Mouse (Mus musculus) CH12.LX (cell line): Measurements from ENCODE around the gene 4930426L09Rik. TPM values are rescaled to one million over a fixed set of nuclear protein-coding genes. Genes with fewer than 3 reads are reported as not detected.

Experiments used
- DNase-seq: peaks from one replicate; pipeline ENCODE4 v3.0.0-alpha.2; 2013; ENCODE audit errors: extremely low read depth
- H3K27ac ChIP-seq: 2 replicates; pipeline ENCODE4 v1.5.1; 2012; ENCODE audit warnings: low read depth, mild to moderate bottlenecking, control low read depth, moderate library complexity; ENCODE audit not compliant: insufficient read depth
- H3K27me3 ChIP-seq: replicated peaks from 2 replicates; pipeline ENCODE3; 2012; ENCODE audit warnings: inconsistent platforms
- H3K36me3 ChIP-seq, 2 experiments: replicated peaks in 1 of 2; 2 replicates each; pipeline versions ENCODE3 to v1.6.1; 2012; ENCODE audit warnings: inconsistent platforms in 1 of 2, low read length in 1 of 2, mild to moderate bottlenecking in 1 of 2, mixed read lengths in 1 of 2, moderate library complexity in 1 of 2; ENCODE audit not compliant: control insufficient read depth in 1 of 2, insufficient read depth in 1 of 2
- H3K4me1 ChIP-seq, 2 experiments: 2 replicates each; pipeline ENCODE4 v1.6.1; 2012; ENCODE audit warnings: inconsistent platforms in 1 of 2, moderate library complexity in 1 of 2; ENCODE audit not compliant: insufficient read depth in 2 of 2, control insufficient read depth in 1 of 2
- H3K4me2 ChIP-seq: 2 replicates; pipeline ENCODE4 v1.6.1; 2012; ENCODE audit warnings: low read depth, mild to moderate bottlenecking, control low read depth; ENCODE audit not compliant: poor library complexity, insufficient read depth, severe bottlenecking
- H3K4me3 ChIP-seq, 3 experiments: fragments of 150-350 bp in 1 of 3; sonication (generic) in 1 of 3; replicated peaks in 1 of 3; 2 replicates each; pipeline versions ENCODE3 to v1.5.1; 2011 to 2012; ENCODE audit warnings: low read depth in 2 of 3, low read length in 2 of 3, mild to moderate bottlenecking in 2 of 3, moderate library complexity in 2 of 3, control low read depth in 1 of 3, improper control_type of control experiment in 1 of 3, inconsistent platforms in 1 of 3, mixed read lengths in 1 of 3; ENCODE audit not compliant: poor library complexity in 1 of 3
- H3K79me2 ChIP-seq: replicated peaks from 2 replicates; pipeline ENCODE4 v1.6.1; 2012; ENCODE audit warnings: mild to moderate bottlenecking, moderate library complexity; ENCODE audit not compliant: control insufficient read depth, poor library complexity, insufficient read depth, severe bottlenecking; ENCODE audit errors: extremely low read depth
- H3K9ac ChIP-seq: 2 replicates; pipeline ENCODE4 v1.6.1; 2012; ENCODE audit warnings: low read depth, mild to moderate bottlenecking, control low read depth, moderate library complexity; ENCODE audit not compliant: insufficient read depth
- H3K9me3 ChIP-seq: replicated peaks from 2 replicates; pipeline ENCODE3; 2012; ENCODE audit warnings: low read length, inconsistent platforms, mixed read lengths
- CHD1 ChIP-seq: IDR thresholded peaks from 2 replicates; pipeline ENCODE4 v1.6.1; 2012; ENCODE audit warnings: low read depth, low read length, improper control_type of control experiment, inconsistent platforms
- CHD2 ChIP-seq: IDR thresholded peaks from 2 replicates; pipeline ENCODE4 v1.6.1; 2011; ENCODE audit warnings: low read length, improper control_type of control experiment
- CTCF ChIP-seq, 2 experiments: IDR thresholded peaks in 1 of 2; conservative IDR thresholded peaks in 1 of 2; 2 replicates each; pipeline ENCODE4 v1.5.1; 2011 to 2012; ENCODE audit warnings: low read depth in 2 of 2, low read length in 2 of 2, improper control_type of control experiment in 1 of 2, inconsistent platforms in 1 of 2, mild to moderate bottlenecking in 1 of 2, moderate library complexity in 1 of 2
- ELF1 ChIP-seq: IDR thresholded peaks from 2 replicates; pipeline ENCODE4 v1.6.1; 2014; ENCODE audit warnings: low read depth, mild to moderate bottlenecking, inconsistent platforms, low read length, improper control_type of control experiment
- EP300 ChIP-seq: IDR thresholded peaks from 2 replicates; pipeline ENCODE4 v1.6.1; 2011; ENCODE audit warnings: low read length, improper control_type of control experiment
- ETS1 ChIP-seq: conservative IDR thresholded peaks from 2 replicates; pipeline ENCODE4 v1.6.1; 2012; ENCODE audit warnings: low read depth, mild to moderate bottlenecking, inconsistent platforms, low read length, improper control_type of control experiment, moderate library complexity
- GABPA ChIP-seq: IDR thresholded peaks from 2 replicates; pipeline ENCODE4 v1.6.1; 2012; ENCODE audit warnings: low read depth, low read length, improper control_type of control experiment, inconsistent platforms; ENCODE audit not compliant: insufficient replicate concordance
- JUN ChIP-seq: IDR thresholded peaks from 2 replicates; pipeline ENCODE4 v1.6.1; 2011; ENCODE audit warnings: low read depth, mild to moderate bottlenecking, low read length, improper control_type of control experiment, moderate library complexity; ENCODE audit not compliant: insufficient read depth
- JUND ChIP-seq: conservative IDR thresholded peaks from 2 replicates; pipeline ENCODE4 v1.6.1; 2011; ENCODE audit warnings: low read depth, low read length, improper control_type of control experiment
- KAT2A ChIP-seq: IDR thresholded peaks from 2 replicates; pipeline ENCODE4 v1.6.1; 2012; ENCODE audit warnings: low read length, improper control_type of control experiment, inconsistent platforms; ENCODE audit not compliant: insufficient replicate concordance
- MAFK ChIP-seq: IDR thresholded peaks from 2 replicates; pipeline ENCODE4 v1.6.1; 2011; ENCODE audit warnings: low read length, improper control_type of control experiment; ENCODE audit not compliant: insufficient replicate concordance
- MAZ ChIP-seq: IDR thresholded peaks from 2 replicates; pipeline ENCODE4 v1.6.1; 2012; ENCODE audit warnings: low read depth, mild to moderate bottlenecking, inconsistent platforms, low read length, improper control_type of control experiment, moderate library complexity
- MYC ChIP-seq: IDR thresholded peaks from 2 replicates; pipeline ENCODE4 v1.6.1; 2011; ENCODE audit warnings: low read depth, mild to moderate bottlenecking, improper control_type of control experiment, low read length
- NELFE ChIP-seq: IDR thresholded peaks from 2 replicates; pipeline ENCODE4 v1.6.1; 2011; ENCODE audit warnings: low read depth, low read length, improper control_type of control experiment
- NRF1 ChIP-seq: IDR thresholded peaks from 2 replicates; pipeline ENCODE4 v1.6.1; 2014; ENCODE audit warnings: low read depth, mild to moderate bottlenecking, inconsistent platforms, low read length, improper control_type of control experiment, moderate library complexity
- PAX5 ChIP-seq: IDR thresholded peaks from 2 replicates; pipeline ENCODE4 v1.6.1; 2012; ENCODE audit warnings: low read length, inconsistent platforms, mixed read lengths
- POLR2A ChIP-seq: IDR thresholded peaks from 2 replicates; pipeline ENCODE4 v1.6.1; 2011; ENCODE audit warnings: low read depth, mild to moderate bottlenecking, improper control_type of control experiment, low read length
- POLR2AphosphoS2 ChIP-seq: IDR thresholded peaks from 2 replicates; pipeline ENCODE4 v1.6.1; 2011; ENCODE audit warnings: low read depth, low read length, improper control_type of control experiment
- RAD21 ChIP-seq: IDR thresholded peaks from 2 replicates; pipeline ENCODE4 v1.6.1; 2011; ENCODE audit warnings: low read depth, mild to moderate bottlenecking, low read length, improper control_type of control experiment, moderate library complexity
- RCOR1 ChIP-seq: conservative IDR thresholded peaks from 2 replicates; pipeline ENCODE4 v1.6.1; 2012; ENCODE audit warnings: low read depth, mild to moderate bottlenecking, inconsistent platforms, low read length, improper control_type of control experiment
- SIN3A ChIP-seq: IDR thresholded peaks from 2 replicates; pipeline ENCODE4 v1.6.1; 2012; ENCODE audit warnings: low read length, improper control_type of control experiment, inconsistent platforms
- SMC3 ChIP-seq: IDR thresholded peaks from 2 replicates; pipeline ENCODE4 v1.6.1; 2011; ENCODE audit warnings: low read depth, low read length, improper control_type of control experiment
- ZC3H11A ChIP-seq: IDR thresholded peaks from 2 replicates; pipeline ENCODE4 v1.6.1; 2012; ENCODE audit warnings: low read depth, mild to moderate bottlenecking, inconsistent platforms, low read length, improper control_type of control experiment
- ZMIZ1 ChIP-seq: IDR thresholded peaks from 2 replicates; pipeline ENCODE4 v1.6.1; 2012; ENCODE audit warnings: low read depth, mild to moderate bottlenecking, inconsistent platforms, low read length, improper control_type of control experiment
- ZNF384 ChIP-seq: IDR thresholded peaks from 2 replicates; pipeline ENCODE4 v1.6.1; 2012; ENCODE audit warnings: low read depth, low read length, improper control_type of control experiment, inconsistent platforms
- dilution Hi-C: fragments of 300-500 bp; cut with MboI; formaldehyde crosslinking; loops from 2 replicates; pipeline ENCODE4 v1.14.3; 2020; ENCODE audit warnings: low sequenced_read_pairs; ENCODE audit not compliant: extremely low pct_unique_long_range_greater_than_20kb, extremely low pct_ligation_motif_present
- in situ Hi-C: fragments of 300-500 bp; cut with MboI; formaldehyde crosslinking; loops from 3 replicates; pipeline ENCODE4 v1.14.3; 2019; ENCODE audit warnings: low sequenced_read_pairs, low pct_ligation_motif_present, low pct_unique_long_range_greater_than_20kb, mixed read lengths
- polyA plus RNA-seq: library from polyadenylated mRNA; unstranded; fragments of >175 nt; gene quantifications from 2 replicates; pipeline ENCODE4 v1.2.1, GENCODE M21; 2012; ENCODE audit warnings: low read depth; ENCODE audit not compliant: insufficient read length
- total RNA-seq, 2 experiments: library from RNA; depleted of rRNA; stranded (reverse); fragments of 300-350 nt in 1 of 2; fragments of >200 nt in 1 of 2; gene quantifications; 2 replicates each; pipeline ENCODE4 v1.2.3; 2012 to 2014

4930426L09Rik gene
- total and polyA plus RNA-seq, 3 experiments: 0.26 to 0.31 (median 0.30) TPM

DNA sequence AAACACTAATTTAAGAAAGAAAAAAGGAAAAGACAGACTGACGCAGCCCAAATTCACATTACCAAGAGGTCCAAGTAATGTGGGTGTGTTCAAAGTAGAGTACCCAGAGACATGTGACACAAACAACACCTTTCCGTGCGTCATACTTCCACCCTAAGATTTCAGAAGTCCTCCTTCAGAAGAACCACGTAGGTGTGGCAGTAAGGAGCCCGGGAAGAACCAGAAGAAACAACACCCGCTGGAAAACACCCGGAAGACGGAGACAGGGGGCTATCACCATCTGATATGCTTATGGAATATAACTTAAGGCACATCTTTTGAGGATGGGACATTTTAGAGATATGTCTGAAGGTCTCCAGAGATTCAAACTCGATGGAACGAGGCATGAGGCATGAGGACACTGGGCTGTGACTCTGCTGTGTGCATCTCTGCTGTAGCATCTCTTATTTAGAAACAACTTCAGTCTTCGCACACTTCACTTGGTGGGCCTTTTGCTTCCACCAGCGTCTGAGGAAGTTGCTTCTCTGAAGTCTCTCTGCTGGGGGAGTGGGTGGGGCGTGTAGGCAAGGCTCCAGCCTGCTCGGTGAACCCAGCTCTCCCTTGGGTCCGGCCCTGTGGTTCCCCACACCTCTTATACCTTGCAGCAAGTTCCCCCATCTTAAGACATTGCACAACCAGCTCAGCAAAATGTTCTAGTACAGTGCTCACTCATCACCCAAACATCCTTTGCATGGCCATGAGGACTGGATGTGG is 13.9 kb upstream of the 4930426L09Rik start:
- in situ Hi-C loops: no loop called here
- Histone ChIP-seq H3K4me2 (no peak overlapping the region), H3K9me3 (no peaks in the 10 kb centered on the region), H3K27ac (no peak overlapping the region; the same call in 1 of the 2 replicates), H3K27me3 (no peaks in the 10 kb centered on the region), H3K4me1 (peaks cover 20 to 90% of the 10 kb centered on the region in 2 experiments), H3K79me2 (no peaks in the 10 kb centered on the region), H3K36me3 (peaks cover 0 to 25% of the 10 kb centered on the region in 2 experiments), H3K9ac (no peak overlapping the region), H3K4me3 (no peak overlapping the region)
- dilution Hi-C loops: no loop called here
- DNase-seq: peak; percentile 84
- no peak for TF ChIP-seq RCOR1
- TF ChIP-seq PAX5: no peak
- TF ChIP-seq NRF1: no peak
- 0 out of 2 replicates have a peak, but pooled peaks have one; percentile 22 for TF ChIP-seq ZMIZ1
- peak; percentile 8; the same call in 1 of the 2 replicates for TF ChIP-seq SMC3
- no peak for TF ChIP-seq POLR2A
- TF ChIP-seq ELF1: 0 out of 2 replicates have a peak, but pooled peaks have one; percentile 11
- 0 out of 2 replicates have a peak, but pooled peaks have one; percentile 34 for TF ChIP-seq KAT2A
- TF ChIP-seq SIN3A: no peak; the same call in 1 of the 2 replicates
- TF ChIP-seq MAFK: 0 out of 2 replicates have a peak, but pooled peaks have one; percentile 27
- 0 out of 2 replicates have a peak, but pooled peaks have one; percentile 39 for TF ChIP-seq ETS1
- no peak for TF ChIP-seq CHD1
- peak; percentile 56 for TF ChIP-seq EP300
- TF ChIP-seq, all 38 proteins: peak for 7

DNA sequence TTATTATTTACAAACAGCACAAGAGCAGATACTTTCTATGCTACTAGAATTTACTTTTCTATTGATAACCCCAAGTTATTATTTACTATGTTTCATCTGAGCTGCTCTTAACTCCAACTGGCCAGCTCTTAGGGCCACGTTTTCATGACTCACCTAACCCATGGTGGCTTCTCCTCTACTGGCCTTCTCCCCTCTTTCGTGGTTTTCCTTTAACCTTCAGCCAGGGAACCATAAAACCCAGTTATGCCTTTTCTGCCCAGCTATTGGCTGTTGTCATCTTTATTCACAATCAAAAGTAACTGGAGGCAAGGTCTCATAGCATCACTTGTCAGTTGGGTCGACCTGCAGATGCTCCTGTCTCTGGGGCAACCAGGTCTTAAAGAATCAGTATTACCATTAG is 12.6 kb upstream of the 4930426L09Rik start:
- H3K4me3 ChIP-seq: no peak overlapping the region
- no peak overlapping the region for H3K9ac ChIP-seq
- H3K27ac ChIP-seq: no peak overlapping the region
- no peak overlapping the region for H3K4me2 ChIP-seq
- TF ChIP-seq ELF1: no peak
- TF ChIP-seq MAZ: no peak
- TF ChIP-seq JUN: no peak
- no peak for TF ChIP-seq GABPA
- TF ChIP-seq ZC3H11A: no peak
- no peak for TF ChIP-seq POLR2AphosphoS2
- no peak for TF ChIP-seq NELFE
- TF ChIP-seq JUND: no peak
- TF ChIP-seq RAD21: no peak
- TF ChIP-seq MYC: no peak
- TF ChIP-seq PAX5: no peak
- no peak for TF ChIP-seq ZNF384
- TF ChIP-seq CHD2: no peak
- no peak for TF ChIP-seq CTCF (conservative IDR thresholded peaks at IDR 0.05 in 1 of 2, IDR thresholded peaks at IDR 0.05 in 1 of 2; ENCODE audit: low read depth in 2 of 2, low read length in 2 of 2)
- no peak for TF ChIP-seq MAFK
- peaks cover 0 to 19% of the 10 kb centered on the region in 2 experiments for H3K36me3 ChIP-seq
- in situ Hi-C loops: no loop called here
- H3K4me1 ChIP-seq: peaks cover 19 to 78% of the 10 kb centered on the region in 2 experiments
- dilution Hi-C loops: no loop called here
- no peaks in the 10 kb centered on the region for H3K27me3 ChIP-seq
- H3K9me3 ChIP-seq: no peaks in the 10 kb centered on the region
- no peak for DNase-seq
- no peaks in the 10 kb centered on the region for H3K79me2 ChIP-seq
